Mouse (Mus musculus): ENCODE measurements at regions not wholly inside any gene's neighbourhood (a gene's known extent, or its start where the extent isn't known, plus 50 kb on each side); places are given as distances from the start of the nearest gene placed in this dataset.

DNA sequence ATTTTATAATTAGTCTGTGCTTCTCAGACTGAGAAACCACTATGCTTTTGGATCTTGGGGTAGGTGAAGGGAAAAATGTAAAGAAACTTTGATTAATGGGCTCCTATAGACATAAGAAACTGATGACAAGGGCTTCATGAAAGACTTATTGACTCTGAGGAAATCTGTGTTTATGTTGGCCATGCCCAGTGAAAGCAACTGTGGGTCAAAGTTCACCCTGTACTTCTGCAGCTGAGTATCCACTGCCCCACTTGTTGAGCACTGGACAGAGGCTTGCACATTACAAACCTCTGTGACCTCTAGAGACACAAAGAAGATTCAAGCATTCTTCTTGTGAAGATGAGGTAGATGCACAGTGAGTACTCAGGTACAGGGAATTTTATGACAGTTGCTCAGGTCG is 114.7 kb upstream of the Adra1d start:
- WGBS, result 91% methylated on average over 1 of the region's 1 CpGs
- Histone ChIP-seq H3K4me1 (replicated peaks; ENCODE audit: control insufficient read depth, insufficient read depth, low read length) (no peaks in the 10 kb centered on the region), H3K36me3 (ENCODE audit: control insufficient read depth, insufficient read depth, low read length) (no peaks in the 10 kb centered on the region), H3K4me3 (ENCODE audit: low read depth, low read length) (no peak overlapping the region), H3K27ac (ENCODE audit: low read depth) (no peak overlapping the region), H3K9me3 (ENCODE audit: control insufficient read depth, low read length) (no peaks in the 10 kb centered on the region), H3K9ac (ENCODE audit: low read length) (no peak overlapping the region), H3K4me2 (ENCODE audit: low read length) (no peak overlapping the region), H3K27me3 (replicated peaks; ENCODE audit: control insufficient read depth, insufficient read depth, low read length) (no peaks in the 10 kb centered on the region)
- DNase-seq (ENCODE audit: low spot score) (no peak), ATAC-seq (replicated peaks; ENCODE audit: low FRiP score, low TSS enrichment, low read depth) (no peak)

DNA sequence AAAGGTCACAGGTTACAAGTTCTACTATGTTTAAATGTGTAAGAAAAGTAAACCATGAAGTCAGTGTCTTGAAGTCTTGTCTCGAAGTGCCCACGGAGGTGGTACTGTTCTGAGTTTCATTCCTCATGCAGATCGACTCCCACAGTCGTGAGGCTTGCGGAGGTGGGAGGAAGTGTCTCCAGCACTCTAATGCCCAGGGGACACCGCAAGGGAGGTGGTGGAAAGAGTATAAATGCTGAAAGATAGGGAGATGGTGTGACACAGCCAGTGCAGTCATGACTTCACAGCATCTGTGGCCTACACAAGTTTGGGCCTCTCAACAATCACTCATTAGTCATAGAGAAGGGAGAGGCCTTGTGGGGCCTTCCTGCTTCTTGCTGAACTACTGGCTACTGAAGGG is 112.8 kb upstream of the Adra1d start:
- no peak overlapping the region for H3K4me2 ChIP-seq (ENCODE audit: low read length)
- H3K9me3 ChIP-seq (ENCODE audit: control insufficient read depth, low read length), result no peaks in the 10 kb centered on the region
- ATAC-seq (replicated peaks; ENCODE audit: low FRiP score, low TSS enrichment, low read depth), result no peak
- no peak overlapping the region for H3K9ac ChIP-seq (ENCODE audit: low read length)
- H3K36me3 ChIP-seq (ENCODE audit: control insufficient read depth, insufficient read depth, low read length), result no peaks in the 10 kb centered on the region
- no peak overlapping the region for H3K4me3 ChIP-seq (ENCODE audit: low read depth, low read length)
- H3K27me3 ChIP-seq (replicated peaks; ENCODE audit: control insufficient read depth, insufficient read depth, low read length), result no peaks in the 10 kb centered on the region
- no peaks in the 10 kb centered on the region for H3K4me1 ChIP-seq (replicated peaks; ENCODE audit: control insufficient read depth, insufficient read depth, low read length)
- 85% methylated on average over 6 of the region's 6 CpGs for WGBS
- no peak overlapping the region for H3K27ac ChIP-seq (ENCODE audit: low read depth)
- no peak for DNase-seq (ENCODE audit: low spot score)

DNA sequence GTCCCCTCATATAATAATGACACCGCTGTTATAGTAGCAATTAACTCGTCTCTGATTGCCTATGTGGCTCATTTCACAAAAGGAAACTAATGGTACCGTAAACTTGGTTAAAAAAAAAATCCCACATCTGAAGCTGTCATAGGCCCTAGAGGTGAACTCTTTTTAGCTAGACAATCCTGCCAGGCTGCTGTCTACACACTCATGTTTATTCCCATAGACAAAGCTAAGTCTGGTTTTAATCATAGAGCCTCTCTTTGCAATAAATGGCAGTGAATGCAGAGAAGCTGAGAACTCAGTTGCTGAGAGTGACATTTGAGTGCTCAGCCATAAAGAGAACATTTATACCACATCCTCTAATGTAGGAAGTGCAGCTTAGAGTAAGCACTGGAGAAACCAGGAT is 111.3 kb upstream of the Adra1d start:
- Histone ChIP-seq H3K27me3 (replicated peaks; ENCODE audit: control insufficient read depth, insufficient read depth, low read length) (no peaks in the 10 kb centered on the region), H3K36me3 (ENCODE audit: control insufficient read depth, insufficient read depth, low read length) (no peaks in the 10 kb centered on the region), H3K4me2 (ENCODE audit: low read length) (no peak overlapping the region), H3K4me1 (replicated peaks; ENCODE audit: control insufficient read depth, insufficient read depth, low read length) (no peaks in the 10 kb centered on the region), H3K9me3 (ENCODE audit: control insufficient read depth, low read length) (no peaks in the 10 kb centered on the region), H3K9ac (ENCODE audit: low read length) (no peak overlapping the region), H3K27ac (ENCODE audit: low read depth) (no peak overlapping the region), H3K4me3 (ENCODE audit: low read depth, low read length) (no peak overlapping the region)
- DNase-seq (ENCODE audit: low spot score), result no peak
- no peak for ATAC-seq (replicated peaks; ENCODE audit: low FRiP score, low TSS enrichment, low read depth)
- 59% methylated on average over 3 of the region's 3 CpGs for WGBS

DNA sequence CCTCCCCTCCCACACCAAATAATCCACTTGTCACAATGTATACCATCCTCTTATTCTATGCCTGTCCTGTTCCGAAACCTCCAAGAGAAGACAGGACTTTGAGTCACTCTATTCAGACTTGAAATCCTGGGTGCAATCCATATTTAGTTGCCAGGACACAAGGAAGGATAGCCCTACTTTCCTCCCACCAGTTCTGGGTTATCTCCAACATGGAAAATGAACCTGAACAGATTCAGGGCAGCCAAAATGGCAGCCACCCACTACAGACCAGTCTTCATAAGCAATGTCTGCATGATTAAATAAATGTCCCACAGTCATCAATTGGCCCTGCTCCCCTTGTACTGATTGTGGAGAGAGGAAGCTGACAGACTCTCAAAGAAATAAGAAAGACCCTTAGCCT is 110.6 kb upstream of the Adra1d start:
- WGBS, result 94% methylated on average over 1 of the region's 1 CpGs
- Histone ChIP-seq H3K9me3 (ENCODE audit: control insufficient read depth, low read length) (no peaks in the 10 kb centered on the region), H3K4me3 (ENCODE audit: low read depth, low read length) (no peak overlapping the region), H3K27me3 (replicated peaks; ENCODE audit: control insufficient read depth, insufficient read depth, low read length) (no peaks in the 10 kb centered on the region), H3K4me2 (ENCODE audit: low read length) (no peak overlapping the region), H3K4me1 (replicated peaks; ENCODE audit: control insufficient read depth, insufficient read depth, low read length) (no peaks in the 10 kb centered on the region), H3K36me3 (ENCODE audit: control insufficient read depth, insufficient read depth, low read length) (no peaks in the 10 kb centered on the region), H3K27ac (ENCODE audit: low read depth) (no peak overlapping the region), H3K9ac (ENCODE audit: low read length) (no peak overlapping the region)
- ATAC-seq (replicated peaks; ENCODE audit: low FRiP score, low TSS enrichment, low read depth), result no peak
- no peak for DNase-seq (ENCODE audit: low spot score)

DNA sequence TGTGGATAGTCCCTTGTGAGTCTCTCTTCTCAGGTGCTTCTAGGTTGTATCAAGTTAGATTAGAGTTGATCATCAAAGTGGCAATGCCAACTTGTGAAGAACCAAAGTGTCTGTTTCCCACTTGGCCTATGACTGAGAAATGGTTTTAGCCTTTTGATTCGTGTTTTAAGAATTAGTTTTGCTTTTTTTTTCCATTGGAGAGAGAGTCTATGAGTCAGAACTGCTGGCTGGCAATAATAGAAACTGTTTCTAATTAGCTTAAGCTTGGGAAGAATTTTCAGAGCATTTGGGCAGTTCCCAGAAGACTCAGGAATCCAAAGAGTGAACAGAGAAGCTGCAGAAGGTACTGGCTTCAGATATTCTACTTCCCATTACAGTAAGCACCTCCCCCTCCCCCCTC is 110.1 kb upstream of the Adra1d start:
- Histone ChIP-seq H3K9ac (ENCODE audit: low read length) (no peak overlapping the region), H3K9me3 (ENCODE audit: control insufficient read depth, low read length) (no peaks in the 10 kb centered on the region), H3K36me3 (ENCODE audit: control insufficient read depth, insufficient read depth, low read length) (no peaks in the 10 kb centered on the region), H3K27ac (ENCODE audit: low read depth) (no peak overlapping the region), H3K4me2 (ENCODE audit: low read length) (no peak overlapping the region), H3K4me1 (replicated peaks; ENCODE audit: control insufficient read depth, insufficient read depth, low read length) (no peaks in the 10 kb centered on the region), H3K4me3 (ENCODE audit: low read depth, low read length) (no peak overlapping the region), H3K27me3 (replicated peaks; ENCODE audit: control insufficient read depth, insufficient read depth, low read length) (no peaks in the 10 kb centered on the region)
- WGBS, result 55% methylated on average over 1 of the region's 1 CpGs
- DNase-seq (ENCODE audit: low spot score), result no peak
- ATAC-seq (replicated peaks; ENCODE audit: low FRiP score, low TSS enrichment, low read depth), result no peak

DNA sequence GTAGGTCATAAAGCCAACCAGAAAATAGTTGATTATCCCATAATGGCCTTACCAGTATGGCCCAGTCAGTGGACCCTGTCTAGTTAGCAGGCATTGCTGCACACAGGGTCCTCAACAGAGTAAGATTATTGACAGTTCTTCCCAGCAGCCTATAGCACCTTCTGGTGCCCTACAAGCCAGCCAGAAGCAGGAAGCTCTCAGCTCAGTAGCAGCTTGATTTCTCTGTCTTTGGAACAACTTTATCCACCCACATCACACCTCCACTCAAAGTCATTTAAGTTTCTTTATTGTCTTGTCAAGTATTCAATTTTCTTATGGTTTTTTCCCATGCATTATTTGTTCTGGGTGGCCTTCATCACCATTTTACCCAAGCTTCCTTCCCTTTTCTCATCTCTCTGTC is 108.8 kb upstream of the Adra1d start:
- no peak overlapping the region for H3K4me2 ChIP-seq (ENCODE audit: low read length)
- H3K27ac ChIP-seq (ENCODE audit: low read depth), result no peak overlapping the region
- no peak overlapping the region for H3K4me3 ChIP-seq (ENCODE audit: low read depth, low read length)
- H3K27me3 ChIP-seq (replicated peaks; ENCODE audit: control insufficient read depth, insufficient read depth, low read length), result no peaks in the 10 kb centered on the region
- H3K9me3 ChIP-seq (ENCODE audit: control insufficient read depth, low read length), result no peaks in the 10 kb centered on the region
- H3K36me3 ChIP-seq (ENCODE audit: control insufficient read depth, insufficient read depth, low read length), result no peaks in the 10 kb centered on the region
- H3K9ac ChIP-seq (ENCODE audit: low read length), result no peak overlapping the region
- ATAC-seq (replicated peaks; ENCODE audit: low FRiP score, low TSS enrichment, low read depth) (no peak), DNase-seq (ENCODE audit: low spot score) (no peak)
- no peaks in the 10 kb centered on the region for H3K4me1 ChIP-seq (replicated peaks; ENCODE audit: control insufficient read depth, insufficient read depth, low read length)

DNA sequence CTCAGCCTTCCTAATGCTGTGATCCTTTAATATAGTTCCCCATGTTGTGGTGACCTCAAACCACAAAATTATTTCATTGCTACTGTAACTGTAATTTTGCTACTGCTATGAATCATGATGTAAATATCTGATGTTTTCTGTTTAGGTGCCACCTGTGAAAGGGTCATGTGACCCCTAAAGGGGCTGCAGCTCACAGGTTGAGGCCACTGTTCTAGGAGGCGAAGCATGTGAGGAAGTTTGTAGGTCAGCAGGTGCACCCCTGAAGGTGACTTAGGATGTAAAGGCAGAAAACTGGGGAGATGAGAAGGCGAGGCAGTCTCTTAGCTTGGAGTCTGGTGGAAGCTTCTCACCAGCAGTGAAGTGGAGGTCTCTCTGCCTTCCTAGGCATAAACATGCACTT is 105.8 kb upstream of the Adra1d start:
- Histone ChIP-seq H3K9ac (ENCODE audit: low read length) (no peak overlapping the region), H3K27me3 (replicated peaks; ENCODE audit: control insufficient read depth, insufficient read depth, low read length) (no peaks in the 10 kb centered on the region), H3K4me2 (ENCODE audit: low read length) (no peak overlapping the region), H3K4me1 (replicated peaks; ENCODE audit: control insufficient read depth, insufficient read depth, low read length) (no peaks in the 10 kb centered on the region), H3K4me3 (ENCODE audit: low read depth, low read length) (no peak overlapping the region), H3K36me3 (ENCODE audit: control insufficient read depth, insufficient read depth, low read length) (no peaks in the 10 kb centered on the region), H3K27ac (ENCODE audit: low read depth) (no peak overlapping the region), H3K9me3 (ENCODE audit: control insufficient read depth, low read length) (no peaks in the 10 kb centered on the region)
- 86% methylated on average over 2 of the region's 2 CpGs for WGBS
- ATAC-seq (replicated peaks; ENCODE audit: low FRiP score, low TSS enrichment, low read depth), result no peak
- no peak for DNase-seq (ENCODE audit: low spot score)

DNA sequence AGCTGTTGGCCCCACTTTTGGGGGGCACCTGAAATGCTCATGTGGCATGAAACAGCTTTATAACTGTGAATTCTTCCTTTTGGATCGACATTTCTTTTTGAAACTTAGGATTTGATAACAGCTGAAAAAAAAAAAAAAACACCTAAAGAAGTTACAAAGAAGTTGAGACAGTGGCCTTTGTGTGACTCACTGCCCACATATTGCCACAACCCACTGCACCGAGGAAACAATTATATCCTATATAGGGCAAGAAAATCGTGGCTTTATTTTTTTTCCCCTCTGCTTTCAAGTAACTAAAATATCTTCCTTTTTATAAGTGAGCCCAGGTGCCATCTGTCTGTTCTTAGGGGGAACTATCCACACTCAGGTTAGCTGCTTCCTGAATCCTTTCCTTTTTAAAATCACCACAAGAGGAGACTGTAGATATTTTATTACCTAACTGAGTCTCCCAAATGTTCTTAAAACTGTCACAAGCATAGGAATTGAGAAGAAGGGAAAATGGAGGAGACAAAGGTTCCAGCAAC is 104.8 kb upstream of the Adra1d start:
- WGBS, result 74% methylated on average over 3 of the region's 3 CpGs
- no peak overlapping the region for H3K4me3 ChIP-seq (ENCODE audit: low read depth, low read length)
- H3K9me3 ChIP-seq (ENCODE audit: control insufficient read depth, low read length), result no peaks in the 10 kb centered on the region
- no peaks in the 10 kb centered on the region for H3K27me3 ChIP-seq (replicated peaks; ENCODE audit: control insufficient read depth, insufficient read depth, low read length)
- DNase-seq (ENCODE audit: low spot score), result no peak
- no peak for ATAC-seq (replicated peaks; ENCODE audit: low FRiP score, low TSS enrichment, low read depth)
- H3K9ac ChIP-seq (ENCODE audit: low read length), result no peak overlapping the region
- H3K4me2 ChIP-seq (ENCODE audit: low read length), result no peak overlapping the region
- H3K27ac ChIP-seq (ENCODE audit: low read depth), result no peak overlapping the region
- H3K36me3 ChIP-seq (ENCODE audit: control insufficient read depth, insufficient read depth, low read length), result no peaks in the 10 kb centered on the region
- H3K4me1 ChIP-seq (replicated peaks; ENCODE audit: control insufficient read depth, insufficient read depth, low read length), result no peaks in the 10 kb centered on the region

DNA sequence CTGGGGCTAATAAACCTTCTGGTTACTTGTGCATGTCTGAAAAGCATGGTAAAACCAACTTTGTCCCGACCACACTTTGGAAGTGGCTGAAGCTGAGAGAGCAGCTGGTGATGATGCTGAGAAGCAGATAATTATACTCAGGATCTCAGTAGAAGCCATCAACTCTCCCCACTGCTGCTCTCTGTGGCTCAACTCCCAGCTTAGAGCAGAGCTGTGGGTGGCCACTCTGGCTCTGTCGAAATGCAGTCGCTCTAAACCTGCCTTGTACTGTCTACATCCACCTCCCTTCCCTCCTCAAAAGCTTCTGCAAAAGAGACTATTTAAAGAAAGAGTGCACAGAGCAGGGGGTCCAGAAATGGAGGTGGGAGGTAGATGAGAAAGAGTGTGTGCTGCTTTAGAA is 102.5 kb upstream of the Adra1d start:
- no peaks in the 10 kb centered on the region for H3K27me3 ChIP-seq (replicated peaks; ENCODE audit: control insufficient read depth, insufficient read depth, low read length)
- no peak overlapping the region for H3K4me2 ChIP-seq (ENCODE audit: low read length)
- 76% methylated on average over 3 of the region's 3 CpGs for WGBS
- no peak overlapping the region for H3K27ac ChIP-seq (ENCODE audit: low read depth)
- H3K4me1 ChIP-seq (replicated peaks; ENCODE audit: control insufficient read depth, insufficient read depth, low read length), result no peaks in the 10 kb centered on the region
- no peak overlapping the region for H3K4me3 ChIP-seq (ENCODE audit: low read depth, low read length)
- H3K9me3 ChIP-seq (ENCODE audit: control insufficient read depth, low read length), result no peaks in the 10 kb centered on the region
- H3K36me3 ChIP-seq (ENCODE audit: control insufficient read depth, insufficient read depth, low read length), result no peaks in the 10 kb centered on the region
- ATAC-seq (replicated peaks; ENCODE audit: low FRiP score, low TSS enrichment, low read depth) (no peak), DNase-seq (ENCODE audit: low spot score) (no peak)
- no peak overlapping the region for H3K9ac ChIP-seq (ENCODE audit: low read length)
